Mouse (Mus musculus): ENCODE measurements at regions not wholly inside any gene's neighbourhood (a gene's known extent, or its start where the extent isn't known, plus 50 kb on each side); places are given as distances from the start of the nearest gene placed in this dataset.

GRCm38 (mm10) chr3:18877060-18877459 lies 751.4 kb downstream of the 1700064H15Rik start:
- 58% methylated on average over 1 of the region's 1 CpGs for WGBS
- TF ChIP-seq POLR2A (IDR thresholded peaks at IDR 0.05; ENCODE audit: borderline replicate concordance, control insufficient read depth, low read depth, low read length) (no peak), CTCF (IDR thresholded peaks at IDR 0.05; ENCODE audit: control insufficient read depth, insufficient read depth, low read length) (no peak)
- Histone ChIP-seq H3K27ac (ENCODE audit: control insufficient read depth, insufficient read depth, low read depth, low read length, poor library complexity) (no peak overlapping the region), H3K4me1 (ENCODE audit: control insufficient read depth, insufficient read depth, low read length) (no peaks in the 10 kb centered on the region), H3K4me3 (replicated peaks; ENCODE audit: control insufficient read depth, low read depth, low read length) (no peak overlapping the region)

GRCm38 (mm10) chr3:18877572-18877971 lies 750.9 kb downstream of the 1700064H15Rik start:
- TF ChIP-seq POLR2A (IDR thresholded peaks at IDR 0.05; ENCODE audit: borderline replicate concordance, control insufficient read depth, low read depth, low read length) (no peak), CTCF (IDR thresholded peaks at IDR 0.05; ENCODE audit: control insufficient read depth, insufficient read depth, low read length) (no peak)

GRCm38 (mm10) chr3:18881186-18881585 lies 747.3 kb downstream of the 1700064H15Rik start:
- WGBS: 83% methylated on average over 2 of the region's 2 CpGs
- H3K4me1 ChIP-seq (ENCODE audit: control insufficient read depth, insufficient read depth, low read length): no peaks in the 10 kb centered on the region
- TF ChIP-seq POLR2A (IDR thresholded peaks at IDR 0.05; ENCODE audit: borderline replicate concordance, control insufficient read depth, low read depth, low read length): no peak
- no peak for TF ChIP-seq CTCF (IDR thresholded peaks at IDR 0.05; ENCODE audit: control insufficient read depth, insufficient read depth, low read length)
- no peak overlapping the region for H3K27ac ChIP-seq (ENCODE audit: control insufficient read depth, insufficient read depth, low read depth, low read length, poor library complexity)
- no peak overlapping the region for H3K4me3 ChIP-seq (replicated peaks; ENCODE audit: control insufficient read depth, low read depth, low read length)

More at GRCm38 (mm10) chr3:18877572-18877971, 750.9 kb downstream of the 1700064H15Rik start:
- no peak overlapping the region for H3K27ac ChIP-seq (ENCODE audit: control insufficient read depth, insufficient read depth, low read depth, low read length, poor library complexity)
- 77% methylated on average over 3 of the region's 3 CpGs for WGBS
- H3K4me1 ChIP-seq (ENCODE audit: control insufficient read depth, insufficient read depth, low read length): no peaks in the 10 kb centered on the region
- H3K4me3 ChIP-seq (replicated peaks; ENCODE audit: control insufficient read depth, low read depth, low read length): no peak overlapping the region

DNA sequence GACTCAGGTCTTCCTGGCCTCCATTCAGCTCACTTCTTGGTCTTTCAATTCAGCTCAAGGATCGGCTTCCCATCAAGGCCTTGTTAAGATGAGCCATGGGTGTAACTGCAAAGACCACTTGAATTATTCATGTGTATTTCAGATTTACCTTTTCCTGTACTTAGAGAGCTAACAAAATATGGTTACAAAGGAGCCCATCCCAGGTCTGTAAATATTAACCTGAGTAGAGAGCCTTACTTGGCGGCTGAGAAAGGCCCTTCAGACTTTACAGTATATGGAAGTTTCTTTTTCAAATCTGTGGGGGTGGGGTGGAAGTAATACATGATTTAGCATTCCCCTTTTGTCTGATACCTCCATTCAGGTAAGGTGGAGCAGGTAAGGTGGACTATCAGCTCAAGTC lies 735.7 kb downstream of the 1700064H15Rik start:
- TF ChIP-seq POLR2A (IDR thresholded peaks at IDR 0.05; ENCODE audit: borderline replicate concordance, control insufficient read depth, low read depth, low read length) (no peak), CTCF (IDR thresholded peaks at IDR 0.05; ENCODE audit: control insufficient read depth, insufficient read depth, low read length) (no peak)
- no peaks in the 10 kb centered on the region for H3K4me1 ChIP-seq (ENCODE audit: control insufficient read depth, insufficient read depth, low read length)
- no peak overlapping the region for H3K27ac ChIP-seq (ENCODE audit: control insufficient read depth, insufficient read depth, low read depth, low read length, poor library complexity)
- H3K4me3 ChIP-seq (replicated peaks; ENCODE audit: control insufficient read depth, low read depth, low read length): no peak overlapping the region
- WGBS: 77% methylated on average over 2 of the region's 2 CpGs

- Histone ChIP-seq H3K4me3 (replicated peaks; ENCODE audit: control insufficient read depth, low read depth, low read length) (no peak overlapping the region), H3K4me1 (ENCODE audit: control insufficient read depth, insufficient read depth, low read length) (no peaks in the 10 kb centered on the region), H3K27ac (ENCODE audit: control insufficient read depth, insufficient read depth, low read depth, low read length, poor library complexity) (no peak overlapping the region)
- no peak for TF ChIP-seq POLR2A (IDR thresholded peaks at IDR 0.05; ENCODE audit: borderline replicate concordance, control insufficient read depth, low read depth, low read length)
- no peak for TF ChIP-seq CTCF (IDR thresholded peaks at IDR 0.05; ENCODE audit: control insufficient read depth, insufficient read depth, low read length)
- WGBS: 10% methylated on average over 3 of the region's 3 CpGs
These were observed 722.7 kb downstream of the 1700064H15Rik start for GRCm38 (mm10) chr3:18905769-18906168.

- no peak overlapping the region for H3K4me3 ChIP-seq (replicated peaks; ENCODE audit: control insufficient read depth, low read depth, low read length)
- TF ChIP-seq CTCF (IDR thresholded peaks at IDR 0.05; ENCODE audit: control insufficient read depth, insufficient read depth, low read length) (no peak), POLR2A (IDR thresholded peaks at IDR 0.05; ENCODE audit: borderline replicate concordance, control insufficient read depth, low read depth, low read length) (no peak)
- no peak overlapping the region for H3K27ac ChIP-seq (ENCODE audit: control insufficient read depth, insufficient read depth, low read depth, low read length, poor library complexity)
- WGBS: 52% methylated on average over 5 of the region's 5 CpGs
- no peaks in the 10 kb centered on the region for H3K4me1 ChIP-seq (ENCODE audit: control insufficient read depth, insufficient read depth, low read length)
These were observed 722.3 kb downstream of the 1700064H15Rik start for GRCm38 (mm10) chr3:18906210-18906609.

GRCm38 (mm10) chr3:18908737-18909136 lies 719.7 kb downstream of the 1700064H15Rik start:
- no peak for TF ChIP-seq POLR2A (IDR thresholded peaks at IDR 0.05; ENCODE audit: borderline replicate concordance, control insufficient read depth, low read depth, low read length)
- TF ChIP-seq CTCF (IDR thresholded peaks at IDR 0.05; ENCODE audit: control insufficient read depth, insufficient read depth, low read length): no peak
- WGBS: 86% methylated on average over 1 of the region's 1 CpGs

GRCm38 (mm10) chr3:18928401-18929104 lies 699.9 kb downstream of the 1700064H15Rik start:
- TF ChIP-seq POLR2A (IDR thresholded peaks at IDR 0.05; ENCODE audit: borderline replicate concordance, control insufficient read depth, low read depth, low read length) (no peak), CTCF (IDR thresholded peaks at IDR 0.05; ENCODE audit: control insufficient read depth, insufficient read depth, low read length) (no peak)
- WGBS: 74% methylated on average over 3 of the region's 3 CpGs

More at GRCm38 (mm10) chr3:18908737-18909136, 719.7 kb downstream of the 1700064H15Rik start:
- no peak overlapping the region for H3K4me3 ChIP-seq (replicated peaks; ENCODE audit: control insufficient read depth, low read depth, low read length)
- H3K27ac ChIP-seq (ENCODE audit: control insufficient read depth, insufficient read depth, low read depth, low read length, poor library complexity): no peak overlapping the region
- no peaks in the 10 kb centered on the region for H3K4me1 ChIP-seq (ENCODE audit: control insufficient read depth, insufficient read depth, low read length)

More at GRCm38 (mm10) chr3:18928401-18929104, 699.9 kb downstream of the 1700064H15Rik start:
- Histone ChIP-seq H3K4me3 (replicated peaks; ENCODE audit: control insufficient read depth, low read depth, low read length) (no peak overlapping the region), H3K4me1 (ENCODE audit: control insufficient read depth, insufficient read depth, low read length) (no peaks in the 10 kb centered on the region), H3K27ac (ENCODE audit: control insufficient read depth, insufficient read depth, low read depth, low read length, poor library complexity) (no peak overlapping the region)

All from bone marrow, adult 2 months (tissue).